Comparison of ENCODE assay signal across 10 mouse cellular contexts in genomic region chr10:52232196-52233176, GRCm38 (mm10). TPM values are rescaled to one million over a fixed set of nuclear protein-coding genes. Genes with fewer than 3 reads are reported as not detected.
A peak's percentile ranks its signal among the peaks of the same experiment; 100 is the strongest.
DNase-seq lines count a peak whose midpoint lies in the region; ATAC-seq lines count a peak whose summit lies in the region.
"Had no signal": no experiment of that assay in that cellular context is flagged by ENCODE, and none has a peak within 500 bp of the region (broad histone marks: within the 10 kb centered on the region; RNA-seq: fewer than 3 reads in every experiment).

No protein-coding gene starts in this region.

- no peak overlapping the region for H3K9ac ChIP-seq in embryonic facial prominence, embryonic 13.5 days

- peaks cover 21% of the 10 kb centered on the region for H3K4me1 ChIP-seq in embryonic facial prominence, embryonic 13.5 days

- H3K9me3 ChIP-seq in embryonic facial prominence, embryonic 13.5 days, result no peaks in the 10 kb centered on the region

- DNase-seq in frontal cortex, postnatal 10 days (ENCODE audit: low spot score in 2 of 2), result peak; percentile 8 to 17
- DNase-seq in frontal cortex, postnatal 36 days (ENCODE audit: low spot score in 2 of 2), result no peak
- peak; percentile 49 for DNase-seq in adrenal gland, postnatal 10 days
- peak; percentile 55 for DNase-seq in heart, postnatal 4 days
- DNase-seq in large intestine, adult 2 months (ENCODE audit: low read depth, low spot score), result peak; percentile 86
- peak; percentile 61 for DNase-seq in splenic B cell, adult 2 months (ENCODE audit: low read depth, low spot score)

- WGBS in embryonic facial prominence, embryonic 13.5 days, result 12% methylated on average over 21 of the region's 21 CpGs
- 2% methylated on average over 21 of the region's 21 CpGs for WGBS in large intestine, adult 2 months

- peak overlapping the region; percentile 83 for H3K4me3 ChIP-seq in embryonic facial prominence, embryonic 13.5 days

- no peak overlapping the region for H3K27ac ChIP-seq in embryonic facial prominence, embryonic 13.5 days

- no peak for ATAC-seq in embryonic facial prominence, embryonic 13.5 days (ENCODE audit: insufficient number of reproducible peaks, insufficient read depth, low FRiP score, low TSS enrichment, low read depth)
- ATAC-seq in megakaryocyte progenitor cell, adult 5-6 weeks (replicated peaks; ENCODE audit: poor library complexity), result peak; percentile 68

- H3K36me3 ChIP-seq in embryonic facial prominence, embryonic 13.5 days, result no peaks in the 10 kb centered on the region
- no peaks in the 10 kb centered on the region for H3K36me3 ChIP-seq in splenic B cell, adult 2 months (ENCODE audit: control insufficient read depth, insufficient read depth, low read length, poor library complexity, severe bottlenecking)

- peak overlapping the region; percentile 78 for H3K4me2 ChIP-seq in embryonic facial prominence, embryonic 13.5 days

- no peaks in the 10 kb centered on the region for H3K27me3 ChIP-seq in embryonic facial prominence, embryonic 13.5 days
- H3K27me3 ChIP-seq in splenic B cell, adult 2 months (ENCODE audit: control insufficient read depth, insufficient read depth, low read length, poor library complexity, severe bottlenecking), result 0 out of 2 replicates have a peak, but pooled peaks cover 2% of the 10 kb centered on the region

RNA-seq across cellular contexts. Expression of gene Dcbld1, which starts 0.9 kb away (rescaled TPM):
- total RNA-seq in adrenal gland, postnatal 10 days (2021), result 1 to 10 TPM; 6.8 to 7.0 TPM
- polyA plus RNA-seq in embryonic facial prominence, embryonic 13.5 days (2015; fragmentation: Nextera tagmentation; extraction: Ambion mirVana), result 26.1 and 27.1 TPM in 2 replicates
- 1 to 10 TPM; 6.0 to 6.2 TPM for total RNA-seq in heart, postnatal 4 days (2021)
- polyA plus RNA-seq in large intestine, adult 2 months (2012; rRNA removed), result 16.9 and 21.4 TPM in 2 replicates
- 0.07 and 0.30 TPM in 2 replicates for total RNA-seq in megakaryocyte progenitor cell, adult 5-6 weeks (2015)
- 0.08 and 0.41 TPM in 2 replicates for total RNA-seq in megakaryocyte progenitor cell, adult 5-6 weeks (2017)

RNA-seq across cellular contexts. Expression of gene Ros1, which starts 37.4 kb away (rescaled TPM):
- total RNA-seq in adrenal gland, postnatal 10 days (2021), result under 1 TPM in 1 of 2 experiments, not detected in 1; 0.09 TPM
- polyA plus RNA-seq in embryonic facial prominence, embryonic 13.5 days (2015; fragmentation: Nextera tagmentation; extraction: Ambion mirVana), result not detected in 2 replicates
- total RNA-seq in heart, postnatal 4 days (2021), result not detected
- 0.03 TPM in 1 of 2 replicates, not detected in the other for polyA plus RNA-seq in large intestine, adult 2 months (2012; rRNA removed)
- not detected in 2 replicates for total RNA-seq in megakaryocyte progenitor cell, adult 5-6 weeks (2015)
- total RNA-seq in megakaryocyte progenitor cell, adult 5-6 weeks (2017), result not detected in 2 replicates
- total RNA-seq: left cerebral cortex, postnatal 14 days had no signal
- polyA plus RNA-seq: C2C12 had no signal

Comparison
In these comparisons a context has a peak if more than half of its experiments do, and no peak if none do; other contexts are left out.
1. DNase-seq: peak in frontal cortex, postnatal 10 days (2 of 2), adrenal gland, postnatal 10 days (single experiment), heart, postnatal 4 days (single experiment), large intestine, adult 2 months (single experiment) and splenic B cell, adult 2 months (single experiment); none in frontal cortex, postnatal 36 days (0 of 2).
2. RNA of gene Dcbld1, which starts 0.9 kb away (total RNA-seq): 6.8 to 7.0 TPM in adrenal gland, postnatal 10 days and 6.0 to 6.2 TPM in heart, postnatal 4 days; 0.07 to 0.41 TPM in megakaryocyte progenitor cell, adult 5-6 weeks; every median in the first group is over 4 times any median in the second.